ENCODE assay signal across 8 mouse cellular contexts in genomic region chr4:139598950-139599518, GRCm38 (mm10). TPM values are rescaled to one million over a fixed set of nuclear protein-coding genes. Genes with fewer than 3 reads are reported as not detected.
DNase-seq lines count a peak whose midpoint lies in the region; ATAC-seq and TF ChIP-seq lines count a peak whose summit lies in the region.

No protein-coding gene starts in this region.

- H3K4me2 ChIP-seq in hindbrain, embryonic 16.5 days (ENCODE audit: low read length) = peak overlapping the region; percentile 46
- H3K4me2 ChIP-seq in midbrain, embryonic 11.5 days = peak overlapping the region; percentile 36

- no peaks in the 10 kb centered on the region for H3K27me3 ChIP-seq in Patski
- H3K27me3 ChIP-seq in hindbrain, embryonic 16.5 days (replicated peaks; ENCODE audit: control insufficient read depth, insufficient read depth, low read length) = no peaks in the 10 kb centered on the region
- H3K27me3 ChIP-seq in limb, embryonic 10.5 days (ENCODE audit: low read depth, poor library complexity, severe bottlenecking) = no peaks in the 10 kb centered on the region
- no peaks in the 10 kb centered on the region for H3K27me3 ChIP-seq in midbrain, embryonic 11.5 days (ENCODE audit: control insufficient read depth, insufficient read depth, low read length)

- H3K4me1 ChIP-seq in hindbrain, embryonic 16.5 days (ENCODE audit: control insufficient read depth, insufficient read depth, low read depth, low read length) = peaks cover 52% of the 10 kb centered on the region
- H3K4me1 ChIP-seq in limb, embryonic 10.5 days = peaks cover 92% of the 10 kb centered on the region
- peaks cover 40% of the 10 kb centered on the region for H3K4me1 ChIP-seq in midbrain, embryonic 11.5 days (ENCODE audit: control insufficient read depth, insufficient read depth, low read length)

- CTCF ChIA-PET in Patski (lab: Charles Lee) = interaction anchor here (0.7 kb wide), 1 partner anchor 37 kb away, joined by 3 read pairs; no protein-coding TSS in a partner anchor

- no peaks in the 10 kb centered on the region for H3K36me3 ChIP-seq in hindbrain, embryonic 16.5 days (ENCODE audit: control insufficient read depth, insufficient read depth, low read length)
- H3K36me3 ChIP-seq in limb, embryonic 10.5 days = no peaks in the 10 kb centered on the region
- no peaks in the 10 kb centered on the region for H3K36me3 ChIP-seq in midbrain, embryonic 11.5 days (ENCODE audit: control insufficient read depth, insufficient read depth, low read length)

- WGBS in hindbrain, embryonic 16.5 days = 1% methylated on average over 12 of the region's 12 CpGs
- WGBS in limb, embryonic 10.5 days = 0% methylated on average over 12 of the region's 12 CpGs
- WGBS in midbrain, embryonic 11.5 days = 2% methylated on average over 12 of the region's 12 CpGs

- H3K27ac ChIP-seq in hindbrain, embryonic 16.5 days (ENCODE audit: low read depth, low read length) = peak overlapping the region; percentile 53
- peak overlapping the region; percentile 91 for H3K27ac ChIP-seq in limb, embryonic 10.5 days
- H3K27ac ChIP-seq in midbrain, embryonic 11.5 days (ENCODE audit: low read depth, low read length) = peak overlapping the region; percentile 50

- DNase-seq in Patski (ENCODE audit: low read depth, low spot score) = peak; percentile 73
- peak; percentile 75 to 80 for DNase-seq in gastrocnemius, adult 8-10 months (ENCODE audit: low spot score in 2 of 2)
- peak; percentile 96 for DNase-seq in limb, embryonic 10.5 days (ENCODE audit: low spot score)
- DNase-seq in midbrain, embryonic 11.5 days (ENCODE audit: low spot score, missing footprints) = peak; percentile 95
- peak; percentile 91 for DNase-seq in skeletal muscle tissue, adult 2 months (ENCODE audit: low read depth, low spot score)
- DNase-seq in c-Kit-positive CD71-positive TER-119-positive erythroid progenitor cells, embryonic 14.5 days (ENCODE audit: low spot score) = no peak

- peak; percentile 28 for ATAC-seq in Patski
- ATAC-seq in common myeloid progenitor, adult 5-6 weeks (replicated peaks; ENCODE audit: low read depth, poor library complexity, severe bottlenecking) = peak; percentile 47
- peak; percentile 31 for ATAC-seq in hindbrain, embryonic 16.5 days
- peak; percentile 64 for ATAC-seq in midbrain, embryonic 11.5 days (ENCODE audit: low FRiP score)

- peak overlapping the region; percentile 19 for H3K9ac ChIP-seq in hindbrain, embryonic 16.5 days (ENCODE audit: low read depth, low read length)
- peak overlapping the region; percentile 50; the same call in 1 of the 2 replicates for H3K9ac ChIP-seq in midbrain, embryonic 11.5 days (ENCODE audit: low read length)

- H3K9me3 ChIP-seq in hindbrain, embryonic 16.5 days (ENCODE audit: control insufficient read depth, low read length) = no peaks in the 10 kb centered on the region
- H3K9me3 ChIP-seq in limb, embryonic 10.5 days (replicated peaks) = no peaks in the 10 kb centered on the region
- no peaks in the 10 kb centered on the region for H3K9me3 ChIP-seq in midbrain, embryonic 11.5 days (ENCODE audit: control insufficient read depth, low read length)

- peak overlapping the region; percentile 4 for H3K4me3 ChIP-seq in hindbrain, embryonic 16.5 days (ENCODE audit: low read length)
- H3K4me3 ChIP-seq in limb, embryonic 10.5 days = peak overlapping the region; percentile 39
- H3K4me3 ChIP-seq in midbrain, embryonic 11.5 days (ENCODE audit: low read depth, low read length) = no peak overlapping the region

- POLR2A ChIA-PET in Patski (lab: Charles Lee) = no interaction called here

- in situ Hi-C loops in Patski (cut with MboI; ENCODE audit: low pct_unique_long_range_greater_than_20kb) = loop anchor here (25.0 kb wide), 1 partner anchor 1038 kb away; no protein-coding TSS in a partner anchor

- TF ChIP-seq CTCF in Patski (IDR thresholded peaks at IDR 0.05) = no peak

RNA-seq across cellular contexts. Expression of gene Gm21969, which starts 4.0 kb away (rescaled TPM):
- polyA plus RNA-seq in Patski (2021) = not detected
- not detected in 2 replicates for total RNA-seq in common myeloid progenitor, adult 5-6 weeks (2017)
- not detected for total RNA-seq in gastrocnemius, adult 8-10 months (2022)
- not detected in 2 replicates for polyA plus RNA-seq in hindbrain, embryonic 16.5 days (2015; fragmentation: Nextera tagmentation; extraction: Ambion mirVana)
- polyA plus RNA-seq in limb, embryonic 10.5 days (2016; fragmentation: Nextera tagmentation; extraction: Ambion mirVana) = not detected in 2 replicates
- not detected in 2 replicates for polyA plus RNA-seq in midbrain, embryonic 11.5 days (2014; fragmentation: Nextera tagmentation; extraction: Ambion mirVana)

RNA-seq across cellular contexts. Expression of gene Aldh4a1, which starts 23.6 kb away (rescaled TPM):
- polyA plus RNA-seq in Patski (2021) = 34.4 TPM
- 9.1 and 11.2 TPM in 2 replicates for total RNA-seq in common myeloid progenitor, adult 5-6 weeks (2017)
- 10 to 100 TPM; 59.0 to 74.1 (median 66.3) TPM for total RNA-seq in gastrocnemius, adult 8-10 months (2022)
- 31.9 and 35.4 TPM in 2 replicates for polyA plus RNA-seq in hindbrain, embryonic 16.5 days (2015; fragmentation: Nextera tagmentation; extraction: Ambion mirVana)
- 25.5 and 26.0 TPM in 2 replicates for polyA plus RNA-seq in limb, embryonic 10.5 days (2016; fragmentation: Nextera tagmentation; extraction: Ambion mirVana)
- 9.9 and 11.2 TPM in 2 replicates for polyA plus RNA-seq in midbrain, embryonic 11.5 days (2014; fragmentation: Nextera tagmentation; extraction: Ambion mirVana)

RNA-seq across cellular contexts. Expression of gene Tas1r2, which starts 54.3 kb away (rescaled TPM):
- polyA plus RNA-seq in Patski (2021) = 0.03 TPM
- not detected in 2 replicates for total RNA-seq in common myeloid progenitor, adult 5-6 weeks (2017)
- total RNA-seq in gastrocnemius, adult 8-10 months (2022) = not detected
- not detected in 2 replicates for polyA plus RNA-seq in hindbrain, embryonic 16.5 days (2015; fragmentation: Nextera tagmentation; extraction: Ambion mirVana)
- not detected in 2 replicates for polyA plus RNA-seq in limb, embryonic 10.5 days (2016; fragmentation: Nextera tagmentation; extraction: Ambion mirVana)
- polyA plus RNA-seq in midbrain, embryonic 11.5 days (2014; fragmentation: Nextera tagmentation; extraction: Ambion mirVana) = not detected in 2 replicates
